Mouse (Mus musculus) heart, embryonic 10.5 days (tissue): ENCODE data around the gene Stra8. TPM values are rescaled to one million over a fixed set of nuclear protein-coding genes. Genes with fewer than 3 reads are reported as not detected.

Source experiments
- DNase-seq: peaks from one replicate; pipeline ENCODE4 v3.0.0-alpha.2; 2017; ENCODE audit warnings: low spot score
- H3K27ac ChIP-seq: fragments of 300-500 bp; sonication (generic); 2 replicates; pipeline ENCODE4 v1.5.1; 2016; ENCODE audit warnings: mild to moderate bottlenecking
- H3K27me3 ChIP-seq: fragments of 300-500 bp; sonication (generic); 2 replicates; pipeline ENCODE4 v1.6.1; 2016; ENCODE audit warnings: mild to moderate bottlenecking; ENCODE audit not compliant: poor library complexity, insufficient read depth, severe bottlenecking
- H3K36me3 ChIP-seq: fragments of 300-500 bp; sonication (generic); 2 replicates; pipeline ENCODE4 v1.6.1; 2016; ENCODE audit warnings: mild to moderate bottlenecking, moderate library complexity
- H3K4me1 ChIP-seq: fragments of 300-500 bp; sonication (generic); 2 replicates; pipeline ENCODE4 v1.6.1; 2016; ENCODE audit warnings: mild to moderate bottlenecking
- H3K4me3 ChIP-seq: fragments of 300-500 bp; sonication (generic); 2 replicates; pipeline ENCODE4 v1.5.1; 2016; ENCODE audit warnings: mild to moderate bottlenecking, moderate library complexity
- H3K9me3 ChIP-seq: fragments of 300-500 bp; sonication (generic); 2 replicates; pipeline ENCODE4 v1.6.1; 2016; ENCODE audit warnings: mild to moderate bottlenecking, moderate library complexity
- WGBS: fragments of 180-500 bp; shearing (Covaris S2); methylation state at CpG from one replicate; pipeline ENCODE4 v1.1.7; 2016; 5-methylcytosine and 5-hydroxymethylcytosine counted together
- polyA plus RNA-seq: library from polyadenylated mRNA; unstranded; fragments of >200 nt; fragmentation: Nextera tagmentation; extraction: Ambion mirVana; gene quantifications from 2 replicates; pipeline ENCODE4 v1.2.1, GENCODE M21; 2016

Stra8 gene
- polyA plus RNA-seq, 1 experiment from 2014 or later = not detected

DNA sequence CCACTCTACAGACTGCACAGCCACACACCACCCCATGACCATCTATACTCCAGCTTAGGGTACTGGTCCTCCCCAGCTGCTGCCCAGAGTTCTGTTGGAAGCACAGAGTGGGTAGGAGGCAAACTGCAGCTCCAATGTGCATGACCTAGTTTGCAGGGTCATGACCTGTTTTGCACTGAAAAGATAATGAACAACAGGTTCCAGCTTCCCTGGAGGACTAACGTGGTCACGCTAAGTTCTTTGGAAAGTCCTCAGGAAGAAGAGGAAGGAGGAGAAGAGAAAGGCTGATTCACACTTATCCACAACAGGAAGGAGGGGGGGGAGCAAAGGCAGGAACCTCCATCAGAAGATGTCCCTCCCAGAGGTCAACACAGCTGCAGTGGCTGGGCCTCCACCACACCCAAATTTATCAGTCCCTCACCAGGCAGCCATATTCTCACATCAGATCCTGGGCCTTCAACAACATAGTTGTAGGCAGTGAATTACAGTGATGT, 12.8 kb upstream of the Stra8 start:
- WGBS = 57% methylated on average over 2 of the region's 2 CpGs
- Histone ChIP-seq H3K4me1 (peaks cover 52% of the 10 kb centered on the region), H3K9me3 (no peaks in the 10 kb centered on the region), H3K27me3 (no peaks in the 10 kb centered on the region), H3K27ac (peak overlapping the region; percentile 48; the same call in 1 of the 2 replicates), H3K36me3 (peaks cover 49% of the 10 kb centered on the region), H3K4me3 (no peak overlapping the region)
- DNase-seq = peak; percentile 85

DNA sequence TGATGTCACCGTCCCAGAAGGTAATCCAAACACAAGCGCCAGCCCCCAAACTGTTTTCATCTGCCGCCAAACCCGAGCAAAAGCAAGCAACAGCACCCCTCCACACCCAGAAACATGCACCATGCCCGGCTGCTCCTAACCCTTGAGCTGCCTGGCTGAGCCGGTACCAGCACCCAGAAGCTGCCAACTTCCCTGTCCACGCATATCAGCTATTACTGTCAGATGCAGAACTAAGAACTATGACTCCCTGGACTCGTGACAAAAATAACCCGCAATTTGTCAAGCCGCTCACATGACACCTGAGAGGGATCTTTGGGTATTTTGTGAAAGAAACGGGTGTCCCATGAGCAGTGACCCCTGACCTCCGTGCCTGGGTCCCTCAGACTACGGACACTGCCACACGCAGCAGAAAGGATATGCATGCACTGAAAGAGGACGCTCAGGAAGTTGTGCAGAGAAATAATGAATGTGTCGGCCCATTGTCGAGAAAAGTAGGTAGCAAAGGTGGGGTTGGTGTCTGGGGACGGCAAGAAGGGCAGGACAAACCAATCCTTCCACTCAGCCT, 12.2 kb upstream of the Stra8 start:
- Histone ChIP-seq H3K27me3 (no peaks in the 10 kb centered on the region), H3K4me3 (no peak overlapping the region), H3K4me1 (peaks cover 46% of the 10 kb centered on the region), H3K36me3 (peaks cover 49% of the 10 kb centered on the region), H3K9me3 (no peaks in the 10 kb centered on the region), H3K27ac (peak overlapping the region; percentile 67; the same call in 1 of the 2 replicates)
- 85% methylated on average over 18 of the region's 18 CpGs for WGBS
- DNase-seq = no peak

DNA sequence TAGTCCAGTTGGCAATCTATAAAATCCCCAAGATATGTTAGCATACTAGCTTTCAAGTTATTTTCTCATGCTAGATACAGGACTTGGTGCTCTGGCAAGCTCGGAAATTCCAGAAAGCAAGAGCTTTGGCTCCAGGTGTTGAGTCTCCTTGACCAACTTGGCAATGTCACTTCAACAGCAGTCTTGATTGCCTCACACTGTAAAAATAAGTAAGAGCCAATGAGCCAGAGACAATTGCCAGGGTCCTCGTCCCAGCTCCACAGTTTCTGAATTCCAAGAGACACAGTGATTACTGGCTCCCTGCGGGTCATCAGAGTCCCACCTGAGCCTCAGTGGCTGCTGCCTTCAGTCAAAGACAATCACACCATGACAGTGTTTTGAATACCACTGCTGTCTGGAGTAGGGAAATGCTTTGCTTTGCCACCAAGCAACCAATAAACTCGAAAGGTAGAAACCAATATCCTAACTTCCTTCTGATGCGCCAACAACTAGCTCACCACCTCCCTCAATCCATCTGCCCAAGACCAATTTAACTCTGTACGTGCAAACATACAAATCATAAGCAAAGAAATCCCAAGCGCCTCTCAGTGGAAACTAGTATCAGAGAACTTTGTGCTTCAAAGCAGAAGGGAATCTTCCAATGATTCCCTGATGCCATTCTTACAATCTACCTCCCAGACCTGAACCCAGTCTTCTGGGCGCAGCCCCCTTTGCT, 10.2 kb upstream of the Stra8 start:
- peak overlapping the region; percentile 92 for H3K27ac ChIP-seq
- H3K4me3 ChIP-seq = peak overlapping the region; percentile 80
- 43% methylated on average over 8 of the region's 8 CpGs for WGBS
- H3K36me3 ChIP-seq = peaks cover 40% of the 10 kb centered on the region
- peaks cover 26% of the 10 kb centered on the region for H3K4me1 ChIP-seq
- no peaks in the 10 kb centered on the region for H3K27me3 ChIP-seq
- no peaks in the 10 kb centered on the region for H3K9me3 ChIP-seq
- no peak for DNase-seq

DNA sequence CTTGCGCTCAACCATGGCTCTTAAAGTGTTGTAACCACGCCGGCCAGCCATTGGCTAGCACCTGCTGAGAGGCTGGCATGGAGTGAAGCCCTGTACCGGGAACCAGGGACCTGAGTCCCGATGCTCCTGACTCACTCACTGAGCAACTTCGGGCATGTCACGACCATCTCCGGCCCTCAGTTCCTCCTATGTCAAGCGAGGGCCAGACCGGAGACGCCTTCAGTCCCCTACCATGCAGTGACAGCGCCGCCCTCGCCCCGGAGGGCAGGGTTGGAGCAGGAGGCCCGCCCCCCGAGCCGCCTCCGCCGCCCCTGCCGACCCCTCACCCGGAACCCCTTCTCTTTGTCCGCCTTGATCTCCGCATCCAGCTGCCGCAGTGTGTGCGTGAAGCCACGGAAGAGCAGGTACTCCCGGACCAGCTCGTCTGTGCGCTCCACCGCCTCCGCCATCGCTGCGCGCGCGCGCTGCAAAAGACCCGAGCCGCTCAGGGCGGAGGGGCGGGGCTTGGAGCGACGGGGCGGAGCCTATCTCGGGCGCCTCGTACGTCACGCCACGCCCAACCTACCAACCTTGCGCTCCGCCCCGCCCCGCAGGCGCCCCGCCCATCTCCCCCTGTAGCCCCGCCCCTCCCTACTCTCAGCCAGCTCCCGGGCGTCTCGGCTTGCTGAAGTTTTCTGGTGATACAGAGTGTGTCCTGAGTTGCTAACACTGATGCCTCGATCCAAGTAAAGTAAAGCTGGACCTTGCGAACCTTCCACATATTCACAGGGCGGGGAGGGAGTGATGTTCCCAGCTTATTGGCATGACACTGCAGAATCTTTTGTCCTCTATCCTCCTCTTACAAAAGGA, 9.4 kb upstream of the Stra8 start, which contains the start of gene Wdr91:
Wdr91 (minus strand) TSS at position 506 of the 849 bp plus-strand sequence.
- H3K9me3 ChIP-seq = no peaks in the 10 kb centered on the region
- under 1% methylated on average over 64 of the region's 64 CpGs for WGBS

DNA sequence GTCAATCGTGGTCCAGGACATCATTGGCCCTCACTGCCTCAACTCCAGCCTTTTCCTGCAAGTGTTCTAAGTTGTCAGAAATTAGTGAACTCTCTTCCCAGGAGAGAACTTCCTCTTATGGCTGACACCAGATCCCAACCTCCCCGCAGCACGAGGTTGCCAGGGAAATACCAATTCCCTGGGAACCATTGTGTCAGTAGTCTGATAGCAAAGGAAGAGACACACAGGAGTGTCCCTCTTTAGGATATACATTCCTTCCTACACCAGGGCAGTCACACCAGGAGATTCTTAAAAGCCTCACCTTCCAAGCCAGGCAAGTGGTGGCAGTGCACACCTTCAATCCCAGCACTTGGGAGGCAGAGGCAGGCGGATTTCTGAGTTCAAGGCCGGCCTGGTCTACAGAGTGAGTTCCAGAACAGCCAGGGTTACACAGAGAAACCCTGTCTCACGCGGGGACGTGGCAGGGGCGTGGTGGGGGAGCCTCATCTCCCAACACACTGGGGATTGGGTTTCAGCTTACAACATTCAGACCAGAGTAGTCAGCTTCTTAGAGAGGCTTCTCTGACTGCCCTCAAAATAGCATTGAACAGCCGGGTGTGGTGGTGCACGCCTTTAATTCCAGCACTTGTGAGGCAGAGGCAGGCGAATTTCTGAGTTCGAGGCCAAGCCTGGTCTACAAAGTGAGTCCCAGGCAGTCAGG, 6.5 kb upstream of the Stra8 start:
- no peaks in the 10 kb centered on the region for H3K9me3 ChIP-seq
- peaks cover 8% of the 10 kb centered on the region; the same call in 1 of the 2 replicates for H3K36me3 ChIP-seq
- no peak overlapping the region for H3K4me3 ChIP-seq
- DNase-seq = no peak
- H3K4me1 ChIP-seq = peaks cover 16% of the 10 kb centered on the region
- H3K27me3 ChIP-seq = no peaks in the 10 kb centered on the region
- WGBS = 80% methylated on average over 13 of the region's 13 CpGs
- no peak overlapping the region for H3K27ac ChIP-seq

More for the DNA sequence above, 9.4 kb upstream of the Stra8 start, which contains the start of gene Wdr91:
- Histone ChIP-seq H3K27ac (peak within 1 kb of the TSS; percentile 92), H3K27me3 (no peaks in the 10 kb centered on the region), H3K4me1 (peaks cover 25% of the 10 kb centered on the region), H3K36me3 (peaks cover 34% of the 10 kb centered on the region), H3K4me3 (peak within 1 kb of the TSS; percentile 80)
- peak; percentile 97 for DNase-seq

DNA sequence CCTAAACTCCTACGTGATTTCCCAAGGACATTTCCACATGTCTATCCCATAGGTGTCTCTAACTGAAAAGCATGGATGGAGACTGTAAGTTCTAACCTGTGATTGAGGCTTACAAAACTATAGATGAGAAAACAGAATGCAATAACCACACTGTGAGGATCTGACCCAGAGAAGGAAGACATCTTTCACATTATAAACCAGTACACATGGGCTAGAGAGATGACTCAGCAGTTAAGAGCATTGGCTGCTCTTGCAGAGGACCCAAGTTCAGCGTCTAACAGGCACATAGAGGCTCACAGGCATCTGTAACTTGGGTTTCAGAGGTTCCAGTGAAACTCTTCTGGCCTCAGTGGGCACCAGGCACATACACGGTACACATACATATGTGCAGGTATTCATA, 5.5 kb upstream of the Stra8 start:
- H3K36me3 ChIP-seq = no peaks in the 10 kb centered on the region
- H3K4me3 ChIP-seq = no peak overlapping the region
- H3K4me1 ChIP-seq = peaks cover 16% of the 10 kb centered on the region
- DNase-seq = no peak
- no peak overlapping the region for H3K27ac ChIP-seq
- H3K9me3 ChIP-seq = no peaks in the 10 kb centered on the region
- WGBS = 79% methylated on average over 3 of the region's 3 CpGs
- no peaks in the 10 kb centered on the region for H3K27me3 ChIP-seq

DNA sequence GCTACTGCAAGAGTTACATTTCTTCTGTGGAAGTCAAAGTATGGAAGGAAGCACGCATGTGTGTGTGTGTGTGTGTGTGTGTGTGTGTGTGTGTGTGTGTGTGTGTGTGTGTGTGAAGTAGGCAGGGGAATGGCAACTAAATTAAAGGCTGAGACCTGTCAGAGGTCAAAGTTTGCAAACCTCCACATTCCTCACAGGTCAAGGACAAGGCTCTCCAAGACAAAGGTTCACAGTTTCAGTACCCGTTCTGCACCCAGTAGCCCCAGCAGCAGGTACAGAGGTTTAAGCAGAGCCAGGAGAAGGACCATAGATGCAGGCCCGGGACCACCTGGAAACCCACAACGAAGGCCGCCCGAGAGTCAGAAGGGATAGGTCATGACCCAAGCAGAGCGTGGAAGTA, 817 bp upstream of the Stra8 start:
- WGBS = 79% methylated on average over 7 of the region's 7 CpGs
- Histone ChIP-seq H3K27ac (peak overlapping the region; percentile 59), H3K36me3 (no peaks in the 10 kb centered on the region), H3K4me1 (peaks cover 16% of the 10 kb centered on the region), H3K9me3 (no peaks in the 10 kb centered on the region), H3K27me3 (no peaks in the 10 kb centered on the region; the same call in 1 of the 2 replicates), H3K4me3 (no peak overlapping the region)
- DNase-seq = no peak

DNA sequence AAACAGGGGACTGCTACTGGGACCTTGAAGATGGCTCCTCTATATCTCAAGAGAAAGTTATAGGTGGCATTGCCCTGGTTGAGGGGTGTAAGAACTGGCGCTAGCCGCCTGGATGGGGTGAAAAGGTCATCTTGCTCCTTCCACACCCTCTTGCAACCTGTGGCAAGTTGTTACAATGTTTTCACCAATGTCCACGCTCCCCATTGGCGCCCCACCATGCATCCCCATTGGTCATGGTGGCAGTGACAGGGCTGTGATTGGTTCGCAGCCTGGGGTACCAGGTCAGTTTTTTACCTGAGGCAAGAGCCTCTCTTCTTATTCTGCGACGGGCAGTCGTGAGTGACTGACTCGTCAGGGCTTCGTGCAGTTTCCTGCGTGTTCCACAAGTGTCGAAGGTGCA, 668 bp downstream of the Stra8 start:
- Histone ChIP-seq H3K4me1 (peaks cover 16% of the 10 kb centered on the region), H3K27me3 (no peaks in the 10 kb centered on the region; the same call in 1 of the 2 replicates), H3K36me3 (no peaks in the 10 kb centered on the region), H3K27ac (no peak overlapping the region), H3K4me3 (no peak overlapping the region), H3K9me3 (no peaks in the 10 kb centered on the region)
- DNase-seq = no peak
- 91% methylated on average over 12 of the region's 12 CpGs for WGBS

DNA sequence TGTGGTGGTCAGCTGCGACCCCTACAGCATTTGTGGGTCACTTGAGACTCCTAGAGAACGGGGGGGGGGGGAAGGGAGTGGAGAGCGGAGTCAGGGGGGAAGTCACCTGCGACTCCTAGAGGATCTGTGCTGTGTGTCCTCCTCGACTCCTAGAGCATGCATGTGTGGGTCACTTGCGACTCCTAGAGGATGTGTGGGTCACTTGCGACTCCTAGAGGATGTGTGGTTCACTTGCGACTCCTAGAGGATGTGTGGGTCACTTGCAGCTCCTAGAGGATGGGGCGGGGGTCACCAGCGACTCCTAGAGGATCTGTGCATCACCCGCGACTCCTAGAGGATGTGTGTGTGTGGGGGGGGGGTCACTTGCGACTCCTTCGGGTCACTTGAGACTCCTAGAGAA, 2.0 kb downstream of the Stra8 start:
- Histone ChIP-seq H3K9me3 (no peaks in the 10 kb centered on the region), H3K4me1 (peaks cover 16% of the 10 kb centered on the region), H3K4me3 (no peak overlapping the region), H3K27me3 (no peaks in the 10 kb centered on the region; the same call in 1 of the 2 replicates), H3K27ac (no peak overlapping the region), H3K36me3 (no peaks in the 10 kb centered on the region)
- peak; percentile 89 for DNase-seq
- WGBS = 48% methylated on average over 14 of the region's 14 CpGs

DNA sequence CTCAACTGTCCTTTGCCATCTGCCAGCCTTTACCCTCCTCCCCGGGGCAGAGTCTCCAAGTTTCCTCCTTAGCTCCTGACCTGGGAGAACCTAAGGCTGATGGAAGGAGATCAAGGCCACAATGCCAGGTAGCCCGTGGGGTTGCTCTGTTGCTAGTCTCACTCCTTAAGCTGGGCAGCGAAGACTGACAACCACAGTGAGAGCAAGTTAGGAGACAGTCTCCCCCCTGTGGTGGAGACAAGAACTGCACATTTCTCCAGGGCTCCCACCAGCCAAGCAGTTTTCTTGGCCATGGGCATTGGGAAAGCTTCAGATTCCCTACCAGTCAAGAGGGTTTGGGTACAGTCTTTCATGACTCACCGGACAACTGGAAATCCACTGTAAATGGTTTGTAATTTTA, 7.2 kb downstream of the Stra8 start:
- no peaks in the 10 kb centered on the region for H3K4me1 ChIP-seq
- H3K36me3 ChIP-seq = no peaks in the 10 kb centered on the region
- no peak overlapping the region for H3K4me3 ChIP-seq
- no peaks in the 10 kb centered on the region for H3K9me3 ChIP-seq
- 41% methylated on average over 4 of the region's 4 CpGs for WGBS
- no peak for DNase-seq
- no peaks in the 10 kb centered on the region for H3K27me3 ChIP-seq
- no peak overlapping the region for H3K27ac ChIP-seq

DNA sequence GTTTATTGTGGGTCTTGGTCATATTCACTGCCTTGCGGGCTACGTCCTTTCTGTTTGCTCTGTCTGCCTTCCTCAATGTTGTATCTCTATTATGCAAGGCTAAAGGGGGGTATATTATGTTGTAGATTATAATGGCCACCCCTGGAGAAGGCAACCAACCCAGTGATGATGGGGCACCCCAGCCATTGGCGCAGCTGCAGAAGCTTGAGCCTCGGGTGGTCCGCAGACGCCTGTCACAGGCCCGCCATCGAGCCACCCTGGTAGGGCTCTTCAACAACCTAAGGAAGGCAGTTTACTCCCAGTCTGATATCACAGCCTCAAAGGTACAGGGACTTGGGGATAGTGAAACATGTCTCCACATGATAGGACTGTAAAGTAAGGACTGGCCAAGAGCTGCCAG, 7.6 kb downstream of the Stra8 start:
- Histone ChIP-seq H3K9me3 (no peaks in the 10 kb centered on the region), H3K36me3 (no peaks in the 10 kb centered on the region), H3K4me1 (no peaks in the 10 kb centered on the region), H3K27ac (no peak overlapping the region), H3K27me3 (no peaks in the 10 kb centered on the region), H3K4me3 (no peak overlapping the region)
- no peak for DNase-seq
- WGBS = 88% methylated on average over 8 of the region's 8 CpGs

DNA sequence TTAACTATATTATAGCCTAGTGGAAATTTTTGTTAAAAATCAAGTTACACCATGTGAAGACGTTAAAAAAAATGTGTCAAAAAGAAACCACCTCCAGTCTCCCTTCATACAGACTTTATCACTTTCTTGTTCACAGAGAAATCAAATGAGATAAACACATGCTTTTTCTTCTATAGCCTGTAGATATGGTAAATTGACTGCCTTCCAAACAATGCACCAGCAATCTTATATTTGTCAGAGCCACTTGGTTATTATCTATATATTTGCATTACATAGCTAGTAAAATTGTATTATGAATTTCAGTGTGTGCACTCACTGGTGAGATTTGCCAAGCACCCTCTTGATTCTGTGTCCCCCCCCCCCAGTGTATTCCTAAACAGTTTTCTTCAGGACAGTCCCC, 12.7 kb downstream of the Stra8 start:
- H3K9me3 ChIP-seq = no peaks in the 10 kb centered on the region
- 66% methylated on average over 1 of the region's 1 CpGs for WGBS
- DNase-seq = no peak
- no peak overlapping the region for H3K27ac ChIP-seq
- peaks cover 4% of the 10 kb centered on the region; the same call in 1 of the 2 replicates for H3K27me3 ChIP-seq
- H3K4me3 ChIP-seq = no peak overlapping the region
- H3K4me1 ChIP-seq = no peaks in the 10 kb centered on the region
- H3K36me3 ChIP-seq = no peaks in the 10 kb centered on the region
